Mouse (Mus musculus) forebrain, embryonic 14.5 days (tissue): ENCODE measurements around the gene Rhod. TPM values are rescaled to one million over a fixed set of nuclear protein-coding genes. Genes with fewer than 3 reads are reported as not detected.
"Not testable (repeated sequence)": the region's sequence is repeated elsewhere in the genome, so short reads cannot be mapped to it uniquely, and the experiment has no call there.

Experiments used
- ATAC-seq: fragments of 200-750 bp; cut with Nextera tagmentation; 2 replicates; pipeline ENCODE4 v1.8.0; 2017; ENCODE audit warnings: mild to moderate bottlenecking, moderate library complexity
- DNase-seq: peaks from one replicate; pipeline ENCODE4 v3.0.0-alpha.2; 2015; ENCODE audit warnings: low spot score
- H3K27ac ChIP-seq: fragments of 300-500 bp; sonication (generic); 2 replicates; pipeline ENCODE4 v1.5.1; 2014; ENCODE audit warnings: low read depth, mild to moderate bottlenecking, control low read depth, low read length, moderate library complexity
- H3K27me3 ChIP-seq: fragments of 300-500 bp; sonication (generic); replicated peaks from 2 replicates; pipeline ENCODE4 v1.6.1; 2014; ENCODE audit warnings: low read length, control low read depth, mixed read lengths; ENCODE audit not compliant: control insufficient read depth, insufficient read depth
- H3K36me3 ChIP-seq: fragments of 300-500 bp; sonication (generic); 2 replicates; pipeline ENCODE4 v1.6.1; 2014; ENCODE audit warnings: low read length, control low read depth; ENCODE audit not compliant: control insufficient read depth, insufficient read depth
- H3K4me1 ChIP-seq: fragments of 300-500 bp; sonication (generic); 2 replicates; pipeline ENCODE4 v1.6.1; 2014; ENCODE audit warnings: antibody characterized with exemption, low read length, control low read depth; ENCODE audit not compliant: control insufficient read depth, insufficient read depth
- H3K4me2 ChIP-seq: fragments of 300-500 bp; sonication (generic); 2 replicates; pipeline ENCODE4 v1.6.1; 2014; ENCODE audit warnings: mild to moderate bottlenecking, control low read depth, low read length
- H3K4me3 ChIP-seq: fragments of 300-500 bp; sonication (generic); 2 replicates; pipeline ENCODE4 v1.5.1; 2014; ENCODE audit warnings: low read depth, low read length, control low read depth
- H3K9ac ChIP-seq: fragments of 300-500 bp; sonication (generic); 2 replicates; pipeline ENCODE4 v1.6.1; 2014; ENCODE audit warnings: mild to moderate bottlenecking, low read length, control low read depth, moderate library complexity
- H3K9me3 ChIP-seq: fragments of 300-500 bp; sonication (generic); replicated peaks from 2 replicates; pipeline ENCODE4 v1.6.1; 2016; ENCODE audit warnings: low read length, control low read depth, mixed read lengths; ENCODE audit not compliant: control insufficient read depth
- WGBS: fragments of 180-500 bp; shearing (Covaris S2); extraction: QIAGEN DNeasy Blood & Tissue Kit; methylation state at CpG from one replicate; pipeline ENCODE4 v1.1.7; 2014; 5-methylcytosine and 5-hydroxymethylcytosine counted together
- polyA plus RNA-seq: library from polyadenylated mRNA; unstranded; fragments of >200 nt; fragmentation: Nextera tagmentation; extraction: Ambion mirVana; gene quantifications from 2 replicates; pipeline ENCODE4 v1.2.1, GENCODE M21; 2014

The Rhod gene
- polyA plus RNA-seq, 1 experiment from 2014 or later: 6.3 TPM

GRCm38 (mm10) chr19:4385026-4385425 is 54.2 kb downstream of the Rhod start:
- H3K36me3 ChIP-seq: peaks cover 6% of the 10 kb centered on the region
- H3K4me2 ChIP-seq: no peak overlapping the region
- no peak overlapping the region for H3K27ac ChIP-seq
- H3K4me1 ChIP-seq: no peaks in the 10 kb centered on the region
- H3K9me3 ChIP-seq: no peaks in the 10 kb centered on the region
- DNase-seq (no peak), ATAC-seq (no peak)
- H3K27me3 ChIP-seq: no peaks in the 10 kb centered on the region
- H3K4me3 ChIP-seq: no peak overlapping the region
- WGBS: 81% methylated on average over 4 of the region's 4 CpGs
- H3K9ac ChIP-seq: no peak overlapping the region

DNA sequence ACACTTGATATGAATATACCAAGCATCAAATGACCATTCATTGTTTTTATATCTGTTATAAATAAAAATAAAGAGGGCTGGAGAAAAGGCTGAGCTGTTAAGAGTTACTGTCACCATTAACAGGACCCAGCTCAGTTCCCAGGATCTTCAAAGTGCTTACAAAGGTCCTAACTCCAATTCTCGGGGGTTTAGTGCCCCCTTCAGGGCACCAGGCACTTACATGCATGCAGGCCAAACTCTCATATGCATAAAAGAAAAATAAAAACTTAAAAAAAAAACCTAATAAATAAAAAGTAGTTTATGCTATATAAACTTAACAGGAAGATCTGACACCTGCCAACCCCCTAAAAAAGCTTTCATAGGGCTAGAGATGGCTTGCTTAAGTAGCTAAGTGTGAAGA is 54.9 kb downstream of the Rhod start:
- Histone ChIP-seq H3K9ac (no peak overlapping the region), H3K36me3 (peaks cover 7% of the 10 kb centered on the region), H3K4me2 (no peak overlapping the region), H3K4me3 (no peak overlapping the region), H3K27ac (no peak overlapping the region), H3K4me1 (no peaks in the 10 kb centered on the region), H3K9me3 (no peaks in the 10 kb centered on the region), H3K27me3 (no peaks in the 10 kb centered on the region)
- no peak for ATAC-seq
- 42% methylated on average over 1 of the region's 1 CpGs for WGBS
- DNase-seq: no peak

DNA sequence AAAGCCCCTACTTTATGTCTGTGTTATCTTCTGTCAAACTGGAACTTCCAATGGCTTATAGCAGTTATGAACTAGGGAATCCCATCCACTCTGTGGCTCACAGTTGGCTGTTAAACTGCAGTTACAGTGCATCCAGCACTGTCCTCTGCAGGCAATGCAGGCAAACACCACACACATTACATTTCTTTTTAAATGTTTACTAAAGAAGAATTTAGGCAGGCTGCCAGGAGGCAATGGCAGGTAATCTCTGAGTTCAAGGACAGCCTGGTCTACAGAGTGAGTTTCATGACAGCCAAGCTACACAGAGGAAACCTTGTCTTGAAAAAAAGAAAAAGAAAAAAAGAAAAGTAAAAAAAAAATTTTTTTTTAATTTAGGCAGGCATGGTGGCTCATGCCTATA is 55.9 kb downstream of the Rhod start:
- Histone ChIP-seq H3K4me1 (no peaks in the 10 kb centered on the region), H3K9me3 (no peaks in the 10 kb centered on the region), H3K27me3 (no peaks in the 10 kb centered on the region), H3K4me3 (no peak overlapping the region), H3K4me2 (no peak overlapping the region), H3K36me3 (peaks cover 5% of the 10 kb centered on the region), H3K9ac (no peak overlapping the region), H3K27ac (no peak overlapping the region)
- DNase-seq: no peak
- no peak for ATAC-seq

GRCm38 (mm10) chr19:4382303-4382702 is 56.9 kb downstream of the Rhod start:
- 88% methylated on average over 1 of the region's 1 CpGs for WGBS
- not testable (repeated sequence) for H3K27me3 ChIP-seq, ATAC-seq, H3K9me3 ChIP-seq, H3K36me3 ChIP-seq, H3K9ac ChIP-seq, H3K4me2 ChIP-seq, H3K4me3 ChIP-seq, H3K27ac ChIP-seq, H3K4me1 ChIP-seq
- DNase-seq: peak; percentile 7

Other genes starting within 250 kb of the Rhod start
- gene Tbc1d10c, start 248.1 kb downstream of the Rhod start, polyA plus RNA-seq: 0.52 and 0.80 TPM in 2 replicates
- gene Ppp1ca, start 247.4 kb downstream of the Rhod start, polyA plus RNA-seq: 608 and 689 TPM in 2 replicates
- 25.5 and 25.7 TPM in 2 replicates for gene Rad9a, start 237.8 kb downstream of the Rhod start, polyA plus RNA-seq
- 0.61 and 0.85 TPM in 2 replicates for gene Clcf1, start 225.2 kb downstream of the Rhod start, polyA plus RNA-seq
- gene AC109138.7, start 225.1 kb downstream of the Rhod start, polyA plus RNA-seq: not detected in 2 replicates
- 17.6 and 19.0 TPM in 2 replicates for gene Pold4, start 207.5 kb downstream of the Rhod start, polyA plus RNA-seq
- 4.0 and 4.3 TPM in 2 replicates for gene Ssh3, start 170.3 kb downstream of the Rhod start, polyA plus RNA-seq
- gene Ankrd13d, start 156.3 kb downstream of the Rhod start, polyA plus RNA-seq: 16.3 and 23.9 TPM in 2 replicates
- gene Grk2, start 133.2 kb downstream of the Rhod start, polyA plus RNA-seq: 17.1 and 21.0 TPM in 2 replicates
- gene Kdm2a, start 41.1 kb downstream of the Rhod start, polyA plus RNA-seq: 29.2 and 36.3 TPM in 2 replicates
- gene Syt12, start 38.0 kb upstream of the Rhod start, polyA plus RNA-seq: 1.9 TPM in 2 replicates
- gene 2010003K11Rik, start 59.2 kb upstream of the Rhod start, polyA plus RNA-seq: not detected in 2 replicates
- gene Pcx, start 71.0 kb upstream of the Rhod start, polyA plus RNA-seq: 14.8 and 19.2 TPM in 2 replicates
- gene Lrfn4, start 176.2 kb upstream of the Rhod start, polyA plus RNA-seq: 12.2 and 12.6 TPM in 2 replicates
- gene Rce1, start 186.2 kb upstream of the Rhod start, polyA plus RNA-seq: 57.1 and 57.5 TPM in 2 replicates